Mouse (Mus musculus) kidney, postnatal 0 days (tissue): ENCODE results near the gene Sept9. TPM values are rescaled to one million over a fixed set of nuclear protein-coding genes. Genes with fewer than 3 reads are reported as not detected.
A peak's percentile ranks its signal among the peaks of the same experiment; 100 is the strongest.

Experiments used
- ATAC-seq: fragments of 200-750 bp; cut with Nextera tagmentation; replicated peaks from 2 replicates; pipeline ENCODE4 v1.8.0; 2017; ENCODE audit warnings: low read depth, moderate number of reproducible peaks, moderate TSS enrichment, moderate library complexity; ENCODE audit not compliant: low FRiP score
- DNase-seq: peaks from one replicate; pipeline ENCODE4 v3.0.0-alpha.2; 2016; ENCODE audit warnings: low spot score
- H3K27ac ChIP-seq: fragments of 300-500 bp; sonication (generic); 2 replicates; pipeline ENCODE4 v1.5.1; 2014; ENCODE audit warnings: mild to moderate bottlenecking
- H3K27me3 ChIP-seq: fragments of 300-500 bp; sonication (generic); 2 replicates; pipeline ENCODE4 v1.6.1; 2014; ENCODE audit warnings: low read length, mixed read lengths; ENCODE audit not compliant: insufficient read depth
- H3K36me3 ChIP-seq: fragments of 300-500 bp; sonication (generic); 2 replicates; pipeline ENCODE4 v1.6.1; 2014; ENCODE audit warnings: low read length, mixed read lengths; ENCODE audit not compliant: insufficient read depth
- H3K4me1 ChIP-seq: fragments of 300-500 bp; sonication (generic); replicated peaks from 2 replicates; pipeline ENCODE4 v1.6.1; 2014; ENCODE audit warnings: antibody characterized with exemption, low read length, mixed read lengths; ENCODE audit not compliant: insufficient read depth
- H3K4me2 ChIP-seq: fragments of 300-500 bp; sonication (generic); 2 replicates; pipeline ENCODE4 v1.6.1; 2014; ENCODE audit warnings: mild to moderate bottlenecking, low read length, moderate library complexity, mixed read lengths
- H3K4me3 ChIP-seq: fragments of 300-500 bp; sonication (generic); replicated peaks from 2 replicates; pipeline ENCODE4 v1.5.1; 2014; ENCODE audit warnings: low read depth, low read length
- H3K9ac ChIP-seq: fragments of 300-500 bp; sonication (generic); 2 replicates; pipeline ENCODE4 v1.6.1; 2014; ENCODE audit warnings: low read depth, low read length
- H3K9me3 ChIP-seq: fragments of 300-500 bp; sonication (generic); replicated peaks from 2 replicates; pipeline ENCODE4 v1.6.1; 2016; ENCODE audit warnings: low read length, inconsistent platforms, mixed read lengths
- CTCF ChIP-seq: IDR thresholded peaks from 2 replicates; pipeline ENCODE4 v1.5.1; 2016; ENCODE audit warnings: antibody characterized with exemption, low read depth, mild to moderate bottlenecking, moderate library complexity
- WGBS: fragments of 180-500 bp; shearing (Covaris S2); extraction: QIAGEN DNeasy Blood & Tissue Kit; methylation state at CpG from one replicate; pipeline ENCODE4 v1.1.7; 2014; 5-methylcytosine and 5-hydroxymethylcytosine counted together
- polyA plus RNA-seq: library from polyadenylated mRNA; unstranded; fragments of >200 nt; fragmentation: Nextera tagmentation; extraction: Ambion mirVana; gene quantifications from 2 replicates; pipeline ENCODE4 v1.2.1, GENCODE M21; 2015

Sept9 gene
- polyA plus RNA-seq, 1 experiment from 2014 or later, result 71.2 TPM

DNA sequence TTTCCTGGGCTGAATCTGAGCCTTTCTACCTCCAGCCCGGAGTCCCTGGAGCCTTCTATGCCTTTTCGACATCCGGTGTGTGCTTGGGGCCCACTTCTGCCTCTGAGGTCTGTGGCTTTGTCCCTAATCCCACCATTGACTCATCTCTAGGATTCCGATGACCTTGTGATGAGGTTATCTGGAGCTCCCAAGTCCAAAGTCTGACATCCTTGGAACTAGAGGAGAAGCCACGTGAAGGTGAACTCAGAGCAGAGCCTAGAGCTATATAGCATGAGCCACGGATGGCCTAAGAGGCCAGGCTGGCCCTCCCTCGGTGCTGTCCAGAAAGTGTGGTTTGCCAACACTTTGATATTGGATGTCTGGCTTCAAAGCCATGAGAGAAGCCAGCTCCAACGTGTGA lies 23.4 kb downstream of the Sept9 start:
- no peak for ATAC-seq
- WGBS, result 66% methylated on average over 8 of the region's 8 CpGs
- TF ChIP-seq CTCF, result no peak

DNA sequence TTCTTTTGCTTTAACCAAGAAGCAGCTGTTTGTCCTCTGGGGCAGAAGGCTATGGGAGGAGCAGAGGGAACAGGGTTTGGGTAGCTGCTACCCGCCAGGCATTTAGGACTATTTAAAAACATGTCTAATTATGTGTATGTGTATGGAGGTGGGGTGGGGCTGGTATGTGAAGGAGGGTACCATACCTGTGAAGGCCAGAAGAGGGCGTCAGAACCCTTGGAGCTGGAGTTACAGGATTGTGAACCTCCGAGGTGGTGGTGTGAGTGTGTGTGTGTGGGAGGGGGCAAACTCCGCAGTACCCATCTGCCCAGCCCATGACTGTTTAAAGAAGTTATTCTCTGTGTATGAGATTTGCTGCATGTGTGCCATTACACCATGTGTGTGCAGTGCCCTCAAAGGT lies 25.3 kb downstream of the Sept9 start:
- 56% methylated on average over 4 of the region's 4 CpGs for WGBS
- no peak overlapping the region for H3K9ac ChIP-seq
- H3K27me3 ChIP-seq, result no peaks in the 10 kb centered on the region
- no peak for ATAC-seq
- no peaks in the 10 kb centered on the region for H3K9me3 ChIP-seq
- H3K4me1 ChIP-seq, result no peaks in the 10 kb centered on the region
- no peak for DNase-seq
- no peaks in the 10 kb centered on the region for H3K36me3 ChIP-seq
- H3K4me2 ChIP-seq, result no peak overlapping the region
- TF ChIP-seq CTCF, result peak; percentile 47; the same call in 1 of the 2 replicates
- no peak overlapping the region for H3K27ac ChIP-seq
- no peak overlapping the region for H3K4me3 ChIP-seq

More for the DNA sequence above, 23.4 kb downstream of the Sept9 start:
- no peak overlapping the region for H3K4me2 ChIP-seq
- no peaks in the 10 kb centered on the region for H3K9me3 ChIP-seq
- H3K36me3 ChIP-seq, result no peaks in the 10 kb centered on the region
- no peaks in the 10 kb centered on the region for H3K4me1 ChIP-seq
- H3K4me3 ChIP-seq, result no peak overlapping the region
- H3K27ac ChIP-seq, result no peak overlapping the region
- no peak for DNase-seq
- no peaks in the 10 kb centered on the region for H3K27me3 ChIP-seq
- no peak overlapping the region for H3K9ac ChIP-seq

DNA sequence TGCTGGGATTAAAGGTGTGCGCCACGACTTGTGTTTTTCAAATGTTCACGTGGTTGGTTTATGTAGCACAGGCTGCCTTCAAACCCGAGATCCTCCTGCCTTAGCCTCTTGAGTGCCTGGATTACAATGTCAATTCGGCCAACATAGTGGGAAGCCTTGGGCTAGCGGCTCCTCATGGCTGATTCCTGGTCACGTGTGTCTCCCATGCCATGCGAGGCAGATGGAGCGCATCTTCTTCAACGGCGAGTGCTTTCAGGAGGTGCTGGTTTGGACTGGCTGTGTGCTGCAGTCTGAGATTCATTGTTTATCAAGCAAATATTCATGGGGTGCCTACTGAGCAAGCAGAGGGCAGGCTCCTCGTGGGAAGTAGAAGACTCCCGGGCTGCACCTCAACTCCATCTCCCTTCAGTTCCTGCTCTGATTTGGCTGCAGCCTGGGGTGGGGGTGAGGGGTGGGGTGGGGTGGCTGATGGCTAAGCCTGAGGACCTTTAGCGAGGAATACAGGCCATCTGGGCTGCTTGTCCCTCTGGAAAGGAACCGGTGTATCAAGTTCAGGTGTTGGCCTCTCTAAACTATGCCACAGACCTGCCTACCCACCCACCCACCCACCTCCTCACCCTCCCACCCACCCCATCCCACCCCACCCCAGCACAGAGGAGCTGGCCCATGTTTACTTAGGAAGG lies 26.2 kb downstream of the Sept9 start:
- no peak overlapping the region for H3K4me3 ChIP-seq
- no peaks in the 10 kb centered on the region for H3K36me3 ChIP-seq
- H3K4me2 ChIP-seq, result no peak overlapping the region
- H3K27me3 ChIP-seq, result no peaks in the 10 kb centered on the region
- TF ChIP-seq CTCF, result no peak
- ATAC-seq (no peak), DNase-seq (no peak)
- 70% methylated on average over 15 of the region's 15 CpGs for WGBS
- no peak overlapping the region for H3K9ac ChIP-seq
- H3K27ac ChIP-seq, result no peak overlapping the region
- no peaks in the 10 kb centered on the region for H3K9me3 ChIP-seq
- H3K4me1 ChIP-seq, result no peaks in the 10 kb centered on the region

DNA sequence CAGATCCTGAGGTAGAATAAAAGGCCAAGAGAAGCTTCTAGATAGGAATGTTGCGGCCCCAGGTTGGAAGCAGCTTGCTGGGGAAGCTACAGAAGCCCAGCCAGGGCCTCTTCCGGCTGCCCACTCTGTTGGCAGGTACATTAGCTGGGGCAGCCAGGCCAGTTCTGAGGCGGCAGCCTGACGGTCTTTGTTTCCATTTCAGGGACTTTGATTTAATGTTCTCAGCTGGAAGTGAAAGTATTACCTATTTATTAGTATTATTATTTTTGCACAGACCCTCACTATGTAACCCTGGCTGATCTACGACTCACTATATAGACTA lies 26.7 kb downstream of the Sept9 start:
- H3K27ac ChIP-seq, result no peak overlapping the region
- TF ChIP-seq CTCF, result no peak
- H3K9ac ChIP-seq, result no peak overlapping the region
- no peak for DNase-seq
- no peaks in the 10 kb centered on the region for H3K36me3 ChIP-seq
- 61% methylated on average over 5 of the region's 5 CpGs for WGBS
- no peaks in the 10 kb centered on the region for H3K27me3 ChIP-seq
- no peak overlapping the region for H3K4me3 ChIP-seq
- H3K9me3 ChIP-seq, result no peaks in the 10 kb centered on the region
- no peaks in the 10 kb centered on the region for H3K4me1 ChIP-seq
- ATAC-seq, result no peak
- H3K4me2 ChIP-seq, result no peak overlapping the region

DNA sequence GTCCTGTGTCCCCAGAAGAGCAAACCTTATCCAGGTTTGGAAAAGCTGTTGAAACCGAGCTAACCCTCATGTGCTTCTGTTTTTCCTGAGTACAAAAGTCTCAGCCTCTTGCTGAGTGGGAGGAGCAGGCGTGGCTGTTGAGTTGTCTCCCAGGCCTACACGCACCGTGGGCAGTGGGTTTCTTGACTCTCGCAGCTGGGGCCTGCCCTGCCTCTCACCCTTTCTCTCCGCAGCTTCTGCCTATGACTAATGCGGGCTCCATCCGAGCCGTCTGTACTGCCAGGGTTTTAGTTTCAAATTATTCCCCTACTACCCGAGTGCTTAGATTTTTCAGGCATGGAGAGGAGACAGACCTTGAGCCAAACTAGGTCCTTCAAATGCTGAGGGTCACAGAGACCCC lies 28.7 kb downstream of the Sept9 start:
- Histone ChIP-seq H3K4me2 (no peak overlapping the region), H3K27ac (no peak overlapping the region), H3K9me3 (no peaks in the 10 kb centered on the region), H3K4me3 (no peak overlapping the region), H3K4me1 (no peaks in the 10 kb centered on the region), H3K36me3 (no peaks in the 10 kb centered on the region), H3K9ac (no peak overlapping the region), H3K27me3 (no peaks in the 10 kb centered on the region)
- no peak for TF ChIP-seq CTCF
- DNase-seq, result no peak
- no peak for ATAC-seq
- 38% methylated on average over 10 of the region's 10 CpGs for WGBS

DNA sequence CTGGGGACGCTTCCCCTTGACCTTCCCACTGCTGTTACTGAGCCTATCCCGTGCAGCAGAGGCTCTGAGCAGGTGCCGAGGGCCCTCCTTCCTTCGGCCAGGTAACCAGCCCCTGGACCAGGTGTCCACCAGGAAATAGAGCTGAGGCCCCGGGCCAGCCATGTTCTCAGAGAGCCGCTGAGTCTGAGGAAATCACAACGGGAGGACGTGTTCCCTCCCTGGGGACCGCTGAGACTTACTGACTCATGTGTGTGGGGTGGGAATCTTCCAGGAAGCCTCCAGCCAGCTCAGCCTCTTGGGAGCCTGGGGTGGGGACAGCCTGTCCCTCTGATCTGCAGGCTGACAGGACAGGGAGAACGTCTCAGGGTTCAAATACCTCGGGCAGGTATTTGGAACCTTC lies 32.1 kb downstream of the Sept9 start:
- ATAC-seq, result no peak
- DNase-seq, result peak; percentile 64
- WGBS, result 49% methylated on average over 11 of the region's 11 CpGs
- Histone ChIP-seq H3K36me3 (no peaks in the 10 kb centered on the region), H3K4me3 (no peak overlapping the region), H3K4me2 (peak overlapping the region; percentile 56), H3K9ac (no peak overlapping the region), H3K9me3 (no peaks in the 10 kb centered on the region), H3K27ac (peak overlapping the region; percentile 64), H3K4me1 (peaks cover 15% of the 10 kb centered on the region), H3K27me3 (no peaks in the 10 kb centered on the region)
- TF ChIP-seq CTCF, result no peak

DNA sequence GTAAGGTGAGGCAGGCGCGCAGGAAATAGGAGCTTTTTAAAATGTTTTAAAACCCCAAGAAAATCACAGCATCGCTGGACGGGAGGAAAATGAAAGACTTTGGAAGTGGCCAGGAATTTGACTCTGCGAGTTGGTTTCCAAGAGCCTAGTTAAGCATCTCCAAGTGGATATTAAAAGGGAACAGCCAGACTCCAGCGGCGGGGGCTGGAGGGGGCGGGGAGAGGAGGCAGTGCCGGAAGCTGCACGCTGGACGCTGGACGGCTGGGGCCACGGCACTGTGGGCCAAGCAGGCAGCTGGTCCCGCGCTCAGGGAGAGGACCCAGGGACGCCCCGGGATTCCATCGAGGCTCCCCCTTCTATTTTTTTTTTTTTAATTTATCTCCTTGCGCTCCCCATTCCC lies 32.6 kb downstream of the Sept9 start:
- 0 out of 2 replicates have a peak overlapping the region, but pooled peaks have one; percentile 10 for H3K9ac ChIP-seq
- peaks cover 15% of the 10 kb centered on the region for H3K4me1 ChIP-seq
- TF ChIP-seq CTCF, result no peak
- peak overlapping the region; percentile 26 for H3K4me3 ChIP-seq
- 0 out of 2 replicates have a peak, but pooled peaks have one; percentile 57 for ATAC-seq
- no peaks in the 10 kb centered on the region for H3K36me3 ChIP-seq
- 18% methylated on average over 19 of the region's 19 CpGs for WGBS
- H3K4me2 ChIP-seq, result peak overlapping the region; percentile 56
- peak; percentile 81 for DNase-seq
- H3K27me3 ChIP-seq, result no peaks in the 10 kb centered on the region
- no peaks in the 10 kb centered on the region for H3K9me3 ChIP-seq
- peak overlapping the region; percentile 64 for H3K27ac ChIP-seq
